Mouse (Mus musculus): ENCODE measurements around the gene Fam171a1.
A peak's percentile ranks its signal among the peaks of the same experiment; 100 is the strongest.

DNA sequence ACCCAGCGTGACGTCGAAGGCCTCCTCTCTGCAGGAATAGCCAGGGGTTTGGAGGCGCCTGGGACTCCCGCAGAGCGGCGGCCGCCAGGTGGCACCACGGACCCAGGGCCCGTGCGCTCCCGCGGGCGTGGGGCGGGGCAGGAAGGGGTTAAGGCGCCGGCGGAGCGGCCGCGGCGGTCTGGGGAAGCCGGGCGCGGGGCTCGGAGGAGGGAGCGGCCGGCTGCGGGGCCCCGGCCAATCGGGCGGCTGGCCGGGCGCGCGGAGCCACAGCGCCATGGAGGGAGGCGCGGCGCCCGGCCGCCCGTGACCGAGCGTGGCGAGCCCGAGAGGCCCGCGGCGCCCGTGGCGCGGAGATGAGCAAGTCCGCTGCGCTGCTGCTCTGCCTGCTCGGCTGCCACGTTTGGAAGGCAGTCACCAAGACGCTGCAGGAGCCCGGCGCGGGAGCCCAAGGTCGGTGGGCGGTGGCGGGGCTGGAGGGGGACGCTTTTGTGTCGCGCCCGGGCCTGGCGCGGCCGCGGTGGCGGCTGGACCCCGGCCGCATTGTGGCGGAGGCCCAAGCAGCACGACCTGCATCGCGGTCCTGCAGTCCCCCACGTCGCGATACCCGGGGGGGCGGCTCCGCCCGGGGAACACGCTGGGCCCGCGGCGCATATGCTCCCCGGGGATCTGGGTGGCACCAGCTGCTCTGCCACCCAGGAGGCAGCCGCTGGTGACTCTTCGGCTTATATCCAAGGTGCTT lies 4.3 kb downstream of the Fam171a1 start:
- TF ChIP-seq CTCF (IDR thresholded peaks at IDR 0.05; ENCODE audit: low read depth) = peak; percentile 82
- TF ChIP-seq EP300 (optimal IDR thresholded peaks at IDR 0.05) = no peak
